In the genomic region with DNA sequence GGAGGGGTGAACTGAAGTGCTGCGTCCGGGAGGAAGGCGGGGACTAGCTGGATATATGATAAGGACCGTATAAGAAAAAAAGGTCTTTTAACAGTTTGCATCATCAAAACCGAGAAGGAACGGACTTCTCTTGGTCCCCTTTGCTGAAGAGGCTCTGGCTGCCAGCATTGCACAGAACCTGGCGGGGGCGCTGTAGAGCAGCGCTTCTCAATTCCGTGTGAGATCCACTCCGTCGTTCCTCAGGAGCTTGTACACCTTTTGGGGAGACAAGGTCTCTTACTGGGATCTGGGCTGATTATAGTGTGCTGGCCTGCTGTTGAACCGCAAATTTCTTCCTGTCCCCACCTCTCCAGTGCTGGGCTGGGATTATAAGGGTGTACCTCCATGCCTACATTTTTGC, we compare ENCODE assay signal across 8 mouse cellular contexts. TPM values are rescaled to one million over a fixed set of nuclear protein-coding genes. Genes with fewer than 3 reads are reported as not detected.
DNase-seq lines count a peak whose midpoint lies in the region; ATAC-seq and TF ChIP-seq lines count a peak whose summit lies in the region.

No protein-coding gene starts in this region.

- H3K4me1 ChIP-seq in intestine, embryonic 14.5 days (replicated peaks; ENCODE audit: control insufficient read depth, insufficient read depth, low read length): no peaks in the 10 kb centered on the region
- H3K4me1 ChIP-seq in intestine, embryonic 15.5 days (replicated peaks): peaks cover 3% of the 10 kb centered on the region; the same call in 1 of the 2 replicates
- peaks cover 0 to 7% of the 10 kb centered on the region in 2 experiments; a peak in 3 of 4 replicates for H3K4me1 ChIP-seq in ES-E14 (ENCODE audit: control insufficient read depth in 2 of 2, insufficient read depth in 2 of 2, low read length in 2 of 2, poor library complexity in 1 of 2)
- peaks cover 13% of the 10 kb centered on the region for H3K4me1 ChIP-seq in liver, embryonic 12.5 days

- H3K36me3 ChIP-seq in intestine, embryonic 14.5 days (ENCODE audit: control insufficient read depth, insufficient read depth, low read length): no peaks in the 10 kb centered on the region
- no peaks in the 10 kb centered on the region for H3K36me3 ChIP-seq in intestine, embryonic 15.5 days
- no peaks in the 10 kb centered on the region for H3K36me3 ChIP-seq in ES-E14 (ENCODE audit: control insufficient read depth, insufficient read depth, low read length, poor library complexity, severe bottlenecking)
- H3K36me3 ChIP-seq in liver, embryonic 12.5 days: no peaks in the 10 kb centered on the region

- ATAC-seq in intestine, embryonic 14.5 days (replicated peaks; ENCODE audit: low FRiP score, low TSS enrichment, low read depth): no peak
- ATAC-seq in intestine, embryonic 15.5 days: no peak
- no peak for ATAC-seq in liver, embryonic 12.5 days

- 23% methylated on average over 13 of the region's 13 CpGs for WGBS in intestine, embryonic 14.5 days
- 22% methylated on average over 13 of the region's 13 CpGs for WGBS in intestine, embryonic 15.5 days
- 11% methylated on average over 13 of the region's 13 CpGs for WGBS in liver, embryonic 12.5 days (ENCODE audit: insufficient replicate concordance)

- no peak overlapping the region for H3K9ac ChIP-seq in intestine, embryonic 14.5 days (ENCODE audit: low read length)
- no peak overlapping the region for H3K9ac ChIP-seq in intestine, embryonic 15.5 days
- no peak overlapping the region for H3K9ac ChIP-seq in ES-E14 (ENCODE audit: insufficient read depth, low read depth, low read length, poor library complexity, severe bottlenecking)
- no peak overlapping the region for H3K9ac ChIP-seq in liver, embryonic 12.5 days

- no peak overlapping the region for H3K27ac ChIP-seq in intestine, embryonic 14.5 days (ENCODE audit: low read depth)
- no peak overlapping the region for H3K27ac ChIP-seq in intestine, embryonic 15.5 days
- H3K27ac ChIP-seq in ES-E14 (ENCODE audit: insufficient read depth, low read depth, low read length, poor library complexity, severe bottlenecking): no peak overlapping the region
- H3K27ac ChIP-seq in liver, embryonic 12.5 days: no peak overlapping the region

- H3K9me3 ChIP-seq in intestine, embryonic 14.5 days (ENCODE audit: control insufficient read depth, low read length): no peaks in the 10 kb centered on the region
- H3K9me3 ChIP-seq in intestine, embryonic 15.5 days: no peaks in the 10 kb centered on the region
- no peaks in the 10 kb centered on the region for H3K9me3 ChIP-seq in ES-E14 (ENCODE audit: control insufficient read depth, insufficient read depth, low read depth, low read length)
- no peaks in the 10 kb centered on the region for H3K9me3 ChIP-seq in liver, embryonic 12.5 days (replicated peaks)

- in situ Hi-C loops in ES-E14 (cut with MboI; ENCODE audit: low sequenced_read_pairs in 2 of 2, unreplicated experiment in 2 of 2): no loop called here

- no peak for DNase-seq in intestine, embryonic 14.5 days (ENCODE audit: low spot score)
- DNase-seq in ES-E14 (ENCODE audit: low read depth, low spot score): peak; percentile 70
- peak; percentile 25 for DNase-seq in c-Kit-positive CD71-positive TER-119-positive erythroid progenitor cells, embryonic 14.5 days (ENCODE audit: low spot score)
- DNase-seq in B cell, adult 2 months: no peak
- DNase-seq in thymus, postnatal 10 days (ENCODE audit: low spot score in 2 of 2): no peak
- no peak for DNase-seq in spleen, postnatal 14 days (ENCODE audit: low spot score in 2 of 2)

- peak overlapping the region; percentile 18; the same call in 1 of the 2 replicates for H3K4me2 ChIP-seq in intestine, embryonic 14.5 days (ENCODE audit: low read length)
- no peak overlapping the region for H3K4me2 ChIP-seq in intestine, embryonic 15.5 days (replicated peaks)
- peak overlapping the region; percentile 26 for H3K4me2 ChIP-seq in liver, embryonic 12.5 days

- no peaks in the 10 kb centered on the region for H3K27me3 ChIP-seq in intestine, embryonic 14.5 days (replicated peaks; ENCODE audit: control insufficient read depth, insufficient read depth, low read length)
- no peaks in the 10 kb centered on the region for H3K27me3 ChIP-seq in intestine, embryonic 15.5 days (replicated peaks)
- H3K27me3 ChIP-seq in liver, embryonic 12.5 days (replicated peaks): peaks cover 33% of the 10 kb centered on the region

- no peak overlapping the region for H3K4me3 ChIP-seq in intestine, embryonic 14.5 days (ENCODE audit: low read depth, low read length)
- no peak overlapping the region for H3K4me3 ChIP-seq in intestine, embryonic 15.5 days (replicated peaks)
- H3K4me3 ChIP-seq in ES-E14 (ENCODE audit: insufficient read depth in 1 of 2, low read depth in 1 of 2, low read length in 2 of 2, poor library complexity in 1 of 2, severe bottlenecking in 1 of 2): no peak overlapping the region
- H3K4me3 ChIP-seq in liver, embryonic 12.5 days: no peak overlapping the region

TF ChIP-seq in ES-E14, 5 proteins besides CTCF, POLR2A, EP300 and RAD21:
- TF ChIP-seq CHD2 (IDR thresholded peaks at IDR 0.05; ENCODE audit: low read depth, low read length) (no peak), MAFK (IDR thresholded peaks at IDR 0.05; ENCODE audit: insufficient read depth, low read depth, low read length) (no peak), ZC3H11A (IDR thresholded peaks at IDR 0.05; ENCODE audit: borderline replicate concordance, low read depth, low read length) (0 out of 2 replicates have a peak, but pooled peaks have one; percentile 23)

RNA-seq across cellular contexts. Expression of gene Muc4, which starts 20.3 kb away (rescaled TPM):
- 3.5 and 3.7 TPM in 2 replicates for polyA plus RNA-seq in intestine, embryonic 14.5 days (2014; fragmentation: Nextera tagmentation; extraction: Ambion mirVana)
- 1.7 and 2.5 TPM in 2 replicates for polyA plus RNA-seq in intestine, embryonic 15.5 days (2015; fragmentation: Nextera tagmentation; extraction: Ambion mirVana)
- total RNA-seq in ES-E14 (2012; rRNA removed): 0.11 and 0.13 TPM in 2 replicates
- polyA plus RNA-seq in liver, embryonic 12.5 days (2016; fragmentation: Nextera tagmentation; extraction: Ambion mirVana): 0.59 and 0.63 TPM in 2 replicates

Comparison
In these comparisons a context has a peak if more than half of its experiments do, and no peak if none do; other contexts are left out.
1. DNase-seq: peak in ES-E14 (single experiment) and c-Kit-positive CD71-positive TER-119-positive erythroid progenitor cells, embryonic 14.5 days (single experiment); none in intestine, embryonic 14.5 days (single experiment), B cell, adult 2 months (0 of 2), thymus, postnatal 10 days (0 of 2) and spleen, postnatal 14 days (0 of 2).